Mouse (Mus musculus) brain, embryonic 14.5 days (tissue): ENCODE data around the gene Pomt1.

Experiments used
- CTCF ChIP-seq: fragments of 200-500 bp; IDR thresholded peaks from 2 replicates; pipeline ENCODE4 v1.5.1; 2012; ENCODE audit warnings: inconsistent platforms, mild to moderate bottlenecking, moderate library complexity, borderline replicate concordance; ENCODE audit not compliant: insufficient read depth, insufficient read length; ENCODE audit errors: extremely low read depth
- POLR2A ChIP-seq: fragments of 200-500 bp; IDR thresholded peaks from 2 replicates; pipeline ENCODE4 v1.6.1; 2012; ENCODE audit warnings: mild to moderate bottlenecking, inconsistent platforms, borderline replicate concordance; ENCODE audit not compliant: poor library complexity, insufficient read depth, insufficient read length, severe bottlenecking; ENCODE audit errors: extremely low read depth

DNA sequence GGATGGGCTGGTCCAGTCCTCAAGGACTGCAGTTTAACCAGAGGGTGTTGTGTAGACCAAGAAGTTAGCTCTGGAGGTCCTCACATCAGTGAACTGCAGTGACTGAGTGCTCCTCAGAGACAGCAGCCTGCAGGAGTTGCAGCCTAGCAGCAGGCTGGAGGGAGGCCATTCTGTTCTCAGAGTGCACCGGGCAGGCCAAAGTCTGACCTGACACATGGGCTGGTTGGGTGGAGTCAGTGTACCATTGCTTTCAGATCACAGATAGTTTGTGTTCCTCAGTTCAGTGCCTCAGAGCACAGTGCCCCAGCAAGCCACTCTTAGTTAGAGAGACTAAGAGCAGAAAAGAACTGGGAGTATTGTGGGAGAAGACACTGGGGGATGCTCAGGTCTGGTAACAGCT lies 28.7 kb upstream of the Pomt1 start:
- TF ChIP-seq POLR2A (no peak), CTCF (no peak)
